Mouse (Mus musculus) midbrain, embryonic 14.5 days (tissue): Measurements from ENCODE around the gene Gmds. TPM values are rescaled to one million over a fixed set of nuclear protein-coding genes. Genes with fewer than 3 reads are reported as not detected.

Experiments used
- ATAC-seq: fragments of 200-750 bp; cut with Nextera tagmentation; 2 replicates; pipeline ENCODE4 v1.8.0; 2017; ENCODE audit warnings: moderate number of reproducible peaks, moderate library complexity; ENCODE audit not compliant: low FRiP score, low TSS enrichment
- DNase-seq: peaks from one replicate; pipeline ENCODE4 v3.0.0-alpha.2; 2015
- H3K27ac ChIP-seq: fragments of 300-500 bp; sonication (generic); replicated peaks from 2 replicates; pipeline ENCODE4 v1.5.1; 2014; ENCODE audit warnings: mild to moderate bottlenecking, low read depth, low read length, moderate library complexity
- H3K27me3 ChIP-seq: fragments of 300-500 bp; sonication (generic); 2 replicates; pipeline ENCODE4 v1.6.1; 2014; ENCODE audit warnings: low read length, control low read depth, mixed read lengths; ENCODE audit not compliant: control insufficient read depth, insufficient read depth
- H3K36me3 ChIP-seq: fragments of 300-500 bp; sonication (generic); 2 replicates; pipeline ENCODE4 v1.6.1; 2014; ENCODE audit warnings: low read length, control low read depth; ENCODE audit not compliant: control insufficient read depth, insufficient read depth
- H3K4me1 ChIP-seq: fragments of 300-500 bp; sonication (generic); 2 replicates; pipeline ENCODE4 v1.6.1; 2014; ENCODE audit warnings: mild to moderate bottlenecking, antibody characterized with exemption, low read length, control low read depth; ENCODE audit not compliant: control insufficient read depth, insufficient read depth
- H3K4me2 ChIP-seq: fragments of 300-500 bp; sonication (generic); 2 replicates; pipeline ENCODE4 v1.6.1; 2014; ENCODE audit warnings: mild to moderate bottlenecking, low read length, moderate library complexity
- H3K4me3 ChIP-seq: fragments of 300-500 bp; sonication (generic); replicated peaks from 2 replicates; pipeline ENCODE4 v1.5.1; 2014; ENCODE audit warnings: low read depth, low read length
- H3K9ac ChIP-seq: fragments of 300-500 bp; sonication (generic); replicated peaks from 2 replicates; pipeline ENCODE4 v1.6.1; 2014; ENCODE audit warnings: mild to moderate bottlenecking, low read length, moderate library complexity
- H3K9me3 ChIP-seq: fragments of 300-500 bp; sonication (generic); 2 replicates; pipeline ENCODE4 v1.6.1; 2016; ENCODE audit warnings: low read length, control low read depth, mixed read lengths; ENCODE audit not compliant: control insufficient read depth
- WGBS: fragments of 180-500 bp; shearing (Covaris S2); extraction: QIAGEN DNeasy Blood & Tissue Kit; methylation state at CpG from one replicate; pipeline ENCODE4 v1.1.7; 2014; 5-methylcytosine and 5-hydroxymethylcytosine counted together
- polyA plus RNA-seq: library from polyadenylated mRNA; unstranded; fragments of >200 nt; fragmentation: Nextera tagmentation; extraction: Ambion mirVana; gene quantifications from 2 replicates; pipeline ENCODE4 v1.2.1, GENCODE M21; 2014

Gmds gene
- polyA plus RNA-seq, result 29.5 and 32.6 TPM in 2 replicates

DNA sequence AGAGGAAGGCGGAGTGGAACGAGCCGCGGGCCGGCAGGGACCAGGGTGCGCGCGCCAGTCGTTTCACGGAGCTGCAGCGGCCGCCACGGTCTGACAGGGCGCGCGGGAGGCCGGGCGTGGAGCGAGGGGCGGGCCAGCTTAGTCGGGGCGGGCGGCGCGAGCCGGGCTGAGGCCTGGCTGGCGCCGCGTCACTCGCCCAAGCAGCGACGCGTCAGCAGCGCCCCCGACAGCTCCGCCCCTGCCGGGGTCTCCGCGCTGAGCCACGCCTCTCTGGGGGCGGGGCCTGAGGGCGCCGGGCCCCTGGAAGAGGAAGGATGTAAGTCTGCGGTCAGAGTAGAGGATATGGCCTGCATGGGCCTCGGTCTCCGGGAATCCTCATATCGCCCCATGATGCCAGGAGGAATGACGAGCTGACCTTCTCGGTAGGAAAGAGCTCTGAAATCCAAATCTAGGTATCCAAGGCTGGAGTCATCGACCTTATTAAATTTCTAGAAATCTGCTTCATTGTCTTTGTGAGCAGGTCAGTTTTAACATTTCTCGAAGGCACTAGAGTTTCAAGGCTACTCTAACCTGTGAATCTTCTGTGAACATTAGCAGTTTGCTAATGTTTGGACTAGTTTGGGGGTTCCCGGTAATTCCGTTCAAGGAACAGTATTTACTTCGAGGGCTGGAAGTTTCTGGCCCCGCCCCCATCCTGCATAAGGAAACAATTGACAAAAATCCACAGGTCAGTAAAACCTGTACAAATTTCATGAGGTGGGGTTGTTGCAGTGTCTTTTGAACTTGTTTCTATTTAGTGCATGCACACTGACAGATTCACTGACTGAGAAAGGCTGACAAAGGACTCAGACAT is at the start of gene Gmds:
TSS of gene Gmds (minus strand) at position 228 of the 853 bp plus-strand sequence.
- H3K9ac ChIP-seq, result peak within 1 kb of the TSS; percentile 83
- WGBS, result 3% methylated on average over 55 of the region's 55 CpGs
- no peaks in the 10 kb centered on the region for H3K9me3 ChIP-seq
- peak within 1 kb of the TSS; percentile 82 for H3K4me2 ChIP-seq
- H3K27me3 ChIP-seq, result no peaks in the 10 kb centered on the region
- H3K4me1 ChIP-seq, result peaks cover 10% of the 10 kb centered on the region; the same call in 1 of the 2 replicates
- DNase-seq (peak; percentile 98), ATAC-seq (peak; percentile 100)
- peak within 1 kb of the TSS; percentile 82 for H3K4me3 ChIP-seq
- H3K27ac ChIP-seq, result peak within 1 kb of the TSS; percentile 77
- no peaks in the 10 kb centered on the region for H3K36me3 ChIP-seq

GRCm38 (mm10) chr13:32385421-32386092 is 47.0 kb upstream of the Gmds start:
- H3K4me3 ChIP-seq, result no peak overlapping the region
- DNase-seq (no peak), ATAC-seq (no peak)
- no peaks in the 10 kb centered on the region for H3K4me1 ChIP-seq
- WGBS, result 78% methylated on average over 4 of the region's 4 CpGs
- H3K36me3 ChIP-seq, result no peaks in the 10 kb centered on the region
- H3K27me3 ChIP-seq, result no peaks in the 10 kb centered on the region
- no peak overlapping the region for H3K27ac ChIP-seq
- H3K4me2 ChIP-seq, result no peak overlapping the region
- H3K9me3 ChIP-seq, result no peaks in the 10 kb centered on the region
- no peak overlapping the region for H3K9ac ChIP-seq

GRCm38 (mm10) chr13:32382227-32383010 is 43.9 kb upstream of the Gmds start:
- no peaks in the 10 kb centered on the region for H3K27me3 ChIP-seq
- no peak overlapping the region for H3K4me3 ChIP-seq
- WGBS, result 83% methylated on average over 6 of the region's 6 CpGs
- H3K27ac ChIP-seq, result no peak overlapping the region
- no peak overlapping the region for H3K9ac ChIP-seq
- H3K36me3 ChIP-seq, result no peaks in the 10 kb centered on the region
- no peak overlapping the region for H3K4me2 ChIP-seq
- no peaks in the 10 kb centered on the region for H3K9me3 ChIP-seq
- DNase-seq, result peak; percentile 1
- no peak for ATAC-seq
- H3K4me1 ChIP-seq, result no peaks in the 10 kb centered on the region

DNA sequence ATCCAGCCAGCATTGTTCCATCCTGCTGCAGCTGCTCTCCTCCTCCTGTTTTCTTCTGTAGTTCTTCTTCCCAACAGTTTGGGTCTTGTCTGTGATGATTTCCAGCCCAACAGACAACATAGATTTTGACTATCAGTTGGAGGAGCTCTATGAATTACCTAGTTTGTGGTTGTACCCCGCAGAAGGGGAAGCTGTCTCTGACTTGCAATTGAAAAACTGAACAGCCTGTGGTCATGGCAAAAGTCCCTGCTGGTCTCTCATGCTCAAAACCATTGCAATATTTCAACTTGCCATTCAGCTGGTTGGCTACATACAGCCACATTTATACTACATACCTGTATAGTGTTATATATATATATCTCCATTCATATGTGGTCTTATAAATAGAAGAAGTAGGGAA is 40.1 kb upstream of the Gmds start:
- Histone ChIP-seq H3K4me2 (no peak overlapping the region), H3K36me3 (no peaks in the 10 kb centered on the region), H3K27ac (no peak overlapping the region), H3K4me1 (no peaks in the 10 kb centered on the region), H3K9ac (no peak overlapping the region), H3K9me3 (no peaks in the 10 kb centered on the region), H3K27me3 (no peaks in the 10 kb centered on the region), H3K4me3 (no peak overlapping the region)
- ATAC-seq (no peak), DNase-seq (no peak)
- 93% methylated on average over 1 of the region's 1 CpGs for WGBS

DNA sequence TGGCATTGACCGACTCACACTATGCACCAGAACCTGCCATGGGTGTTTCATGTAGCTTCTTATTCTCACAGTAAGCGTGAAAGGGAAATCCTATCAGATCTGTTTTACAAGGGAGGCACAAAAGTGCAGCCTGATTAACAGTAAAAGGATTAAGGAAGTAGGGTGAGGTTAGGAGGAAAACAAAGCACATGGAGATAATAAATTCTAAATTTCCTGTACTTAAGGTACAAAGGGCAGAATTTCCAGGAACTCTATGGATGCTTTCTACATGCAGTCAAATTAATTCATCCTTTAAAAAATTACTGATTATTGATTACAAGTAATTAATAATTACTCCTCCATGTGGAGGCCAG is 34.0 kb upstream of the Gmds start:
- no peak for ATAC-seq

DNA sequence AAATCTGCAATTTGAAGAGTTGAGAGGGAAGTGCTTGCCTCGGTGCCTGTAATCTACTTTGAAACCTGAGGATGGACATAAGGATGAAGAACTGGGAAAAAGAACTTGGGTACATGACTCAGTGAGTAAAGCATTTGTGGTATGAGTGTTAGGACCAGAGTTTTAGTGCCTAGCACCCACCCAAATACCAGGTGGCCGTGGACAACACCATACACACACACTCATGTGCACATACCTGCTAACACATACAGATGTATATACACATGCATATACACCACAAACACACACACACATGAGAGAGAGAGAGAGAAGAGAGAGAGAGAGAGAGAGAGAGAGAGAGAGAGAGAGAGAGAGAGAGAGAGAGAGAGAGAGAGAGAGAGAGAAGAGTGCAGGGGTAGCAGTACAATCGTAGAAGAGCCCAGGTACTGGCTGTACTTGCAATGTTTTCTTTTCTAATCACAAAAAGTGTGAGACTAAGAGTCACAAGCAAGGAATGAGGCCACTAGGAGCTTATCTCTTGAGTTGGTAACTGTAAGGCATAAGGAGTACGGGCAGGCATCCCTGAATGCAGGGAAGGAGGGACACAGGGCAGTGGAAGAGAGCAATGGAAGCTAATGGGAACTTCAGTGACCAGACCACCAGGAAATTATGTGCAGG is 33.5 kb upstream of the Gmds start:
- Histone ChIP-seq H3K4me2 (no peak overlapping the region), H3K27ac (no peak overlapping the region), H3K36me3 (no peaks in the 10 kb centered on the region), H3K4me3 (no peak overlapping the region), H3K9me3 (no peaks in the 10 kb centered on the region), H3K4me1 (no peaks in the 10 kb centered on the region), H3K9ac (no peak overlapping the region), H3K27me3 (no peaks in the 10 kb centered on the region)
- ATAC-seq (no peak), DNase-seq (no peak)
- 87% methylated on average over 4 of the region's 4 CpGs for WGBS

More for the DNA sequence above, 34.0 kb upstream of the Gmds start:
- DNase-seq, result no peak
- 82% methylated on average over 2 of the region's 2 CpGs for WGBS
- no peak overlapping the region for H3K27ac ChIP-seq
- no peak overlapping the region for H3K9ac ChIP-seq
- H3K4me1 ChIP-seq, result no peaks in the 10 kb centered on the region
- H3K4me2 ChIP-seq, result no peak overlapping the region
- no peaks in the 10 kb centered on the region for H3K9me3 ChIP-seq
- no peaks in the 10 kb centered on the region for H3K36me3 ChIP-seq
- H3K4me3 ChIP-seq, result no peak overlapping the region
- no peaks in the 10 kb centered on the region for H3K27me3 ChIP-seq

GRCm38 (mm10) chr13:32370751-32371150 is 32.2 kb upstream of the Gmds start:
- Histone ChIP-seq H3K4me1 (no peaks in the 10 kb centered on the region), H3K27me3 (no peaks in the 10 kb centered on the region), H3K9ac (no peak overlapping the region), H3K4me3 (no peak overlapping the region), H3K27ac (no peak overlapping the region), H3K9me3 (no peaks in the 10 kb centered on the region), H3K36me3 (no peaks in the 10 kb centered on the region), H3K4me2 (no peak overlapping the region)
- ATAC-seq (no peak), DNase-seq (no peak)
- 88% methylated on average over 7 of the region's 7 CpGs for WGBS

- DNase-seq (no peak), ATAC-seq (no peak)
- Histone ChIP-seq H3K27me3 (no peaks in the 10 kb centered on the region), H3K36me3 (no peaks in the 10 kb centered on the region), H3K4me2 (no peak overlapping the region), H3K4me1 (no peaks in the 10 kb centered on the region), H3K9me3 (no peaks in the 10 kb centered on the region), H3K9ac (no peak overlapping the region), H3K4me3 (no peak overlapping the region), H3K27ac (no peak overlapping the region)
- 84% methylated on average over 1 of the region's 1 CpGs for WGBS
Observed at GRCm38 (mm10) chr13:32370135-32370534, 31.6 kb upstream of the Gmds start.
